ENCODE assay signal across 7 mouse cellular contexts in genomic region chr17:25579332-25580047, GRCm38 (mm10). TPM values are rescaled to one million over a fixed set of nuclear protein-coding genes. Genes with fewer than 3 reads are reported as not detected.
DNase-seq lines count a peak whose midpoint lies in the region; ATAC-seq and TF ChIP-seq lines count a peak whose summit lies in the region.

No protein-coding gene starts in this region.

- no peak for TF ChIP-seq POLR2A in bone marrow macrophage, adult 2 months (IDR thresholded peaks at IDR 0.05; ENCODE audit: borderline replicate concordance, low read depth, low read length)

- 5% methylated on average over 21 of the region's 21 CpGs for WGBS in lung, embryonic 14.5 days
- 7% methylated on average over 21 of the region's 21 CpGs for WGBS in hindbrain, embryonic 11.5 days
- 5% methylated on average over 21 of the region's 21 CpGs for WGBS in liver, embryonic 13.5 days (ENCODE audit: insufficient replicate concordance)

- peak overlapping the region; percentile 80 for H3K4me3 ChIP-seq in lung, embryonic 14.5 days (ENCODE audit: low read depth, low read length)
- peak overlapping the region; percentile 83 for H3K4me3 ChIP-seq in bone marrow macrophage, adult 2 months (ENCODE audit: insufficient read depth, low read length)
- H3K4me3 ChIP-seq in hindbrain, embryonic 11.5 days (ENCODE audit: low read depth, low read length) = peak overlapping the region; percentile 63
- H3K4me3 ChIP-seq in liver, embryonic 13.5 days (replicated peaks) = peak overlapping the region; percentile 81

- no peaks in the 10 kb centered on the region for H3K9me3 ChIP-seq in lung, embryonic 14.5 days (ENCODE audit: low read depth, low read length)
- no peaks in the 10 kb centered on the region for H3K9me3 ChIP-seq in hindbrain, embryonic 11.5 days (ENCODE audit: control insufficient read depth, low read length)
- H3K9me3 ChIP-seq in liver, embryonic 13.5 days (replicated peaks) = no peaks in the 10 kb centered on the region

- no peaks in the 10 kb centered on the region for H3K36me3 ChIP-seq in lung, embryonic 14.5 days (ENCODE audit: insufficient read depth)
- no peaks in the 10 kb centered on the region for H3K36me3 ChIP-seq in hindbrain, embryonic 11.5 days (ENCODE audit: control insufficient read depth, insufficient read depth, low read length)
- no peaks in the 10 kb centered on the region for H3K36me3 ChIP-seq in liver, embryonic 13.5 days

- peak overlapping the region; percentile 82 for H3K9ac ChIP-seq in lung, embryonic 14.5 days
- H3K9ac ChIP-seq in hindbrain, embryonic 11.5 days (ENCODE audit: low read depth, low read length) = peak overlapping the region; percentile 69
- H3K9ac ChIP-seq in liver, embryonic 13.5 days = peak overlapping the region; percentile 86

- no peak for TF ChIP-seq CTCF in lung, embryonic 14.5 days (IDR thresholded peaks at IDR 0.05; ENCODE audit: low read depth)
- no peak for TF ChIP-seq CTCF in bone marrow macrophage, adult 2 months (IDR thresholded peaks at IDR 0.05; ENCODE audit: low read depth, low read length)

- peak overlapping the region; percentile 52; the same call in 1 of the 2 replicates for H3K27ac ChIP-seq in lung, embryonic 14.5 days (ENCODE audit: low read depth)
- no peak overlapping the region for H3K27ac ChIP-seq in bone marrow macrophage, adult 2 months (ENCODE audit: insufficient read depth, low read depth, low read length)
- peak overlapping the region; percentile 61 for H3K27ac ChIP-seq in hindbrain, embryonic 11.5 days (ENCODE audit: low read depth, low read length)
- H3K27ac ChIP-seq in liver, embryonic 13.5 days = peak overlapping the region; percentile 55

- no peak for DNase-seq in lung, embryonic 14.5 days
- no peak for DNase-seq in lung, postnatal 25 days (ENCODE audit: low spot score)
- DNase-seq in hindbrain, embryonic 11.5 days (ENCODE audit: low spot score) = no peak
- DNase-seq in liver, embryonic 13.5 days = no peak
- no peak for DNase-seq in urinary bladder, postnatal 10 days (ENCODE audit: low spot score)
- no peak for DNase-seq in urinary bladder, postnatal 14 days (ENCODE audit: low spot score)

- peak overlapping the region; percentile 92 for H3K4me2 ChIP-seq in lung, embryonic 14.5 days
- H3K4me2 ChIP-seq in hindbrain, embryonic 11.5 days (replicated peaks; ENCODE audit: low read depth, low read length) = peak overlapping the region; percentile 61
- peak overlapping the region; percentile 94 for H3K4me2 ChIP-seq in liver, embryonic 13.5 days

- no peaks in the 10 kb centered on the region for H3K27me3 ChIP-seq in lung, embryonic 14.5 days (ENCODE audit: insufficient read depth, low read length)
- no peaks in the 10 kb centered on the region for H3K27me3 ChIP-seq in hindbrain, embryonic 11.5 days (ENCODE audit: control insufficient read depth, insufficient read depth, low read length)
- peaks cover 9% of the 10 kb centered on the region for H3K27me3 ChIP-seq in liver, embryonic 13.5 days

- ATAC-seq in lung, embryonic 14.5 days (ENCODE audit: insufficient read depth) = peak; percentile 71
- ATAC-seq in hindbrain, embryonic 11.5 days (ENCODE audit: low FRiP score) = peak; percentile 69
- peak; percentile 35 for ATAC-seq in liver, embryonic 13.5 days (ENCODE audit: low read depth)

- peaks cover 5% of the 10 kb centered on the region; the same call in 1 of the 2 replicates for H3K4me1 ChIP-seq in lung, embryonic 14.5 days (ENCODE audit: insufficient read depth)
- H3K4me1 ChIP-seq in bone marrow macrophage, adult 2 months (ENCODE audit: control insufficient read depth, insufficient read depth, low read length) = peaks cover 9% of the 10 kb centered on the region
- H3K4me1 ChIP-seq in hindbrain, embryonic 11.5 days (replicated peaks; ENCODE audit: control insufficient read depth, insufficient read depth, low read length) = peaks cover 6% of the 10 kb centered on the region; the same call in 1 of the 2 replicates
- H3K4me1 ChIP-seq in liver, embryonic 13.5 days (replicated peaks) = peaks cover 41% of the 10 kb centered on the region

RNA-seq across cellular contexts. Expression of gene Lmf1, which starts 0.6 kb away (rescaled TPM):
- polyA plus RNA-seq in lung, embryonic 14.5 days (2014; fragmentation: Nextera tagmentation; extraction: Ambion mirVana) = 25.7 and 26.1 TPM in 2 replicates
- 21.4 and 22.5 TPM in 2 replicates for polyA plus RNA-seq in bone marrow macrophage, adult 2 months (2012; ENCODE audit: insufficient read depth, insufficient read length, missing spikeins)
- 23.1 and 26.9 TPM in 2 replicates for polyA plus RNA-seq in hindbrain, embryonic 11.5 days (2014; fragmentation: Nextera tagmentation; extraction: Ambion mirVana)
- polyA plus RNA-seq in liver, embryonic 13.5 days (2015; fragmentation: Nextera tagmentation; extraction: Ambion mirVana) = 11.3 and 11.6 TPM in 2 replicates

RNA-seq across cellular contexts. Expression of gene Sox8, which starts 9.0 kb away (rescaled TPM):
- 0.42 and 0.79 TPM in 2 replicates for polyA plus RNA-seq in lung, embryonic 14.5 days (2014; fragmentation: Nextera tagmentation; extraction: Ambion mirVana)
- not detected in 2 replicates for polyA plus RNA-seq in bone marrow macrophage, adult 2 months (2012; ENCODE audit: insufficient read depth, insufficient read length, missing spikeins)
- polyA plus RNA-seq in hindbrain, embryonic 11.5 days (2014; fragmentation: Nextera tagmentation; extraction: Ambion mirVana) = 7.1 TPM in 2 replicates
- 0.28 and 0.29 TPM in 2 replicates for polyA plus RNA-seq in liver, embryonic 13.5 days (2015; fragmentation: Nextera tagmentation; extraction: Ambion mirVana)
